19 mouse cellular contexts compared by ENCODE assay signal in genomic region chr3:130488839-130489238, GRCm38 (mm10).
"Had no signal": no experiment of that assay in that cellular context is flagged by ENCODE, and none has a peak within 500 bp of the region (broad histone marks: within the 10 kb centered on the region; RNA-seq: fewer than 3 reads in every experiment).

No protein-coding gene starts in this region.

- H3K4me1 ChIP-seq: neural tube, embryonic 13.5 days; neural tube, embryonic 15.5 days had no signal

- ATAC-seq: midbrain, embryonic 16.5 days had no signal

- H3K36me3 ChIP-seq: midbrain, embryonic 10.5 days; midbrain, embryonic 12.5 days; neural tube, embryonic 13.5 days; neural tube, embryonic 15.5 days had no signal

- H3K27ac ChIP-seq: midbrain, embryonic 10.5 days; midbrain, embryonic 12.5 days; neural tube, embryonic 13.5 days; neural tube, embryonic 15.5 days had no signal

- H3K27me3 ChIP-seq: midbrain, embryonic 12.5 days; neural tube, embryonic 13.5 days; neural tube, embryonic 15.5 days had no signal

- H3K4me3 ChIP-seq: midbrain, embryonic 10.5 days; midbrain, embryonic 12.5 days; myocyte; neural tube, embryonic 13.5 days; neural tube, embryonic 15.5 days had no signal

- DNase-seq: lung, adult 18-20 months; lung, embryonic 14.5 days; lung, postnatal 10 days; lung, postnatal 4 days; midbrain, embryonic 14.5 days; retina, postnatal 1 day; right cerebral cortex, adult 18-20 months; right cerebral cortex, postnatal 25 days; right cerebral cortex, postnatal 4 days; spleen, adult 18-20 months; thymus, adult 18-20 months; thymus, postnatal 14 days; thymus, postnatal 36 days had no signal
